Mouse (Mus musculus): ENCODE data around the gene Olfr493. TPM values are rescaled to one million over a fixed set of nuclear protein-coding genes. Genes with fewer than 3 reads are reported as not detected.

The Olfr493 gene
- polyA plus RNA-seq (2012; rRNA removed), result not detected in 2 replicates

DNA sequence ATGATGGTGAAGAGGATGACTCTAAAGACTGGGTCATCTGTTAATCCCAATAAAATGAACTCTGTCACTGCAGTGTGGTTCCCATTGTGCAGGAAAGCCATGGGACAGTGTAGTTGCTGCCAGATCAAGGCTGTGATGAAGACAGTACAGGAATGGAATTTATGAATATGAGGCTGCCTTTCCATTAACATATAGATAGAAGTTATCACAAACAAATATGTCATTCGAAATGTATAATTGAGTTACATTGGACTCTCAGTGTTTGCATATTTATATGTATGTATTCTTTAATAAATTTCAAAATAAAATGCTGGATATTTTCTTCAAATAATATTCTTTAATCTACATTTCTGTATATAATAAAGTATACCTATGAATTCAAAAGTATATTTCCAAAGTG, at the start of gene Olfr493:
Olfr493 (minus strand) TSS at position 101 of the 400 bp plus-strand sequence.

GRCm38 (mm10) chr7:108392867-108393266, 46.1 kb upstream of the Olfr493 start, which contains the start of gene Olfr495:
Gene Olfr495, plus strand, starts transcription at chr7:108393167.

GRCm38 (mm10) chr7:108365035-108365434, 18.3 kb upstream of the Olfr493 start, which contains the start of gene Olfr494:
Gene Olfr494, plus strand, starts transcription at chr7:108365335.

DNA sequence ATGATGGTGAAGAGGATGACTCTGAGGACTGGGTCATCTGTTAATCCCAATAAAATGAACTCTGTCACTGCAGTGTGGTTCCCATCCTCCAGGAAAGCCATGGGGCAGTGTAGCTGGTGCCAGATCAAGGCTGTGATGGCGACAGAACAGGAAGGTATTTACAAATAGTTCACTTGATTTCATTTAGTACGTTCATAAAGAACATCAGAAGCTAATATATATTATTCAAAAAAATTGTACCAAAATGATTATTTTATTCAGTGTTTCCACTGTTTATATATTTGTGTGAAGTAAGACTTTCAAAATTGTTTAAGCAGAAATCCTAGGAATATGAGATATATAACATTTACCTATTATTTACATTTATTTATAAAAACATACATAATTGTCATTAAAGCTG, 23.2 kb downstream of the Olfr493 start, which contains the start of gene Olfr492:
Olfr492 (minus strand) TSS at position 101 of the 400 bp plus-strand sequence.

GRCm38 (mm10) chr7:108313151-108313550, 33.6 kb downstream of the Olfr493 start, which contains the start of gene Olfr491:
Gene Olfr491, plus strand, starts transcription at chr7:108313451.

Other genes starting within 250 kb of the Olfr493 start
- gene Olfr482, start 249.4 kb downstream of the Olfr493 start, polyA plus RNA-seq (2012; rRNA removed), result not detected in 2 replicates
- gene Olfr483, start 246.1 kb downstream of the Olfr493 start, polyA plus RNA-seq (2012; rRNA removed), result not detected in 2 replicates
- not detected in 2 replicates for gene Olfr484, start 219.5 kb downstream of the Olfr493 start, polyA plus RNA-seq (2012; rRNA removed)
- not detected in 2 replicates for gene Olfr485, start 187.1 kb downstream of the Olfr493 start, polyA plus RNA-seq (2012; rRNA removed)
- not detected in 2 replicates for gene Olfr486, start 174.2 kb downstream of the Olfr493 start, polyA plus RNA-seq (2012; rRNA removed)
- not detected in 2 replicates for gene Olfr487, start 132.3 kb downstream of the Olfr493 start, polyA plus RNA-seq (2012; rRNA removed)
- not detected in 2 replicates for gene Olfr488, start 88.6 kb downstream of the Olfr493 start, polyA plus RNA-seq (2012; rRNA removed)
- not detected in 2 replicates for gene Olfr490, start 58.0 kb downstream of the Olfr493 start, polyA plus RNA-seq (2012; rRNA removed)
- gene Olfr491, start 33.5 kb downstream of the Olfr493 start, polyA plus RNA-seq (2012; rRNA removed), result not detected in 2 replicates
- gene Olfr492, start 23.3 kb downstream of the Olfr493 start, polyA plus RNA-seq (2012; rRNA removed), result not detected in 2 replicates
- gene Olfr494, start 18.4 kb upstream of the Olfr493 start, polyA plus RNA-seq (2012; rRNA removed), result not detected in 2 replicates
- not detected in 2 replicates for gene Olfr495, start 46.2 kb upstream of the Olfr493 start, polyA plus RNA-seq (2012; rRNA removed)
- not detected in 2 replicates for gene Olfr497, start 73.4 kb upstream of the Olfr493 start, polyA plus RNA-seq (2012; rRNA removed)
- gene Olfr498, start 118.3 kb upstream of the Olfr493 start, polyA plus RNA-seq (2012; rRNA removed), result not detected in 2 replicates
- not detected in 2 replicates for gene Olfr502, start 178.1 kb upstream of the Olfr493 start, polyA plus RNA-seq (2012; rRNA removed)
- gene Olfr503, start 197.5 kb upstream of the Olfr493 start, polyA plus RNA-seq (2012; rRNA removed), result not detected in 2 replicates
- gene Olfr504, start 218.8 kb upstream of the Olfr493 start, polyA plus RNA-seq (2012; rRNA removed), result not detected in 2 replicates